Mouse (Mus musculus) heart, postnatal 10 days (tissue): ENCODE measurements at regions not wholly inside any gene's neighbourhood (a gene's known extent, or its start where the extent isn't known, plus 50 kb on each side); places are given as distances from the start of the nearest gene placed in this dataset.

ENCODE experiments used
- DNase-seq, 2 experiments: peaks; one replicate each; pipeline ENCODE4 v3.0.0; 2021
- intact Hi-C: fragments of 180-260 bp; cut with DNase I; formaldehyde crosslinking; loops from one replicate; pipeline ENCODE4 v1.15.1; 2025

GRCm38 (mm10) chrX:47330969-47331368, 561.8 kb downstream of the Smarca1 start:
- DNase-seq = no peak
- intact Hi-C loops = no loop called here

GRCm38 (mm10) chrX:47328817-47329216, 564.0 kb downstream of the Smarca1 start:
- peak; percentile 2 to 7 for DNase-seq
- intact Hi-C loops = no loop called here

GRCm38 (mm10) chrX:47315810-47316209, 577.0 kb downstream of the Smarca1 start:
- peak in 1 of 2 experiments; percentile 3 for DNase-seq
- intact Hi-C loops = no loop called here

- DNase-seq = no peak
- intact Hi-C loops = no loop called here
Observed at GRCm38 (mm10) chrX:47307140-47307539, 585.6 kb downstream of the Smarca1 start.

- DNase-seq = no peak
- intact Hi-C loops = no loop called here
Observed at GRCm38 (mm10) chrX:47303547-47303946, 589.2 kb downstream of the Smarca1 start.

GRCm38 (mm10) chrX:47292548-47293147, 600.1 kb downstream of the Smarca1 start:
- intact Hi-C loops = no loop called here
- DNase-seq = peak; percentile 3 to 10
